Mouse (Mus musculus): ENCODE results near the gene Uvssa. TPM values are rescaled to one million over a fixed set of nuclear protein-coding genes. Genes with fewer than 3 reads are reported as not detected.
A peak's percentile ranks its signal among the peaks of the same experiment; 100 is the strongest.

Uvssa gene
- polyA plus RNA-seq, 1 experiment = 15.0 TPM

GRCm38 (mm10) chr5:33434141-33434780, 55.9 kb downstream of the Uvssa start:
- TF ChIP-seq POLR2A (IDR thresholded peaks at IDR 0.05; ENCODE audit: low read depth, low read length) (no peak), CTCF (IDR thresholded peaks at IDR 0.05; ENCODE audit: borderline replicate concordance, insufficient read depth, low read length) (no peak)
- Histone ChIP-seq H3K27ac (ENCODE audit: insufficient read depth, low read length) (no peak overlapping the region), H3K4me3 (ENCODE audit: insufficient read depth, low read length) (no peak overlapping the region), H3K4me1 (ENCODE audit: control insufficient read depth, insufficient read depth, low read length) (0 out of 2 replicates have a peak, but pooled peaks cover 5% of the 10 kb centered on the region)

GRCm38 (mm10) chr5:33435151-33435550, 56.8 kb downstream of the Uvssa start:
- Histone ChIP-seq H3K4me3 (ENCODE audit: insufficient read depth, low read length) (no peak overlapping the region), H3K27ac (ENCODE audit: insufficient read depth, low read length) (no peak overlapping the region), H3K4me1 (ENCODE audit: control insufficient read depth, insufficient read depth, low read length) (0 out of 2 replicates have a peak, but pooled peaks cover 5% of the 10 kb centered on the region)
- no peak for TF ChIP-seq CTCF (IDR thresholded peaks at IDR 0.05; ENCODE audit: borderline replicate concordance, insufficient read depth, low read length)
- no peak for TF ChIP-seq POLR2A (IDR thresholded peaks at IDR 0.05; ENCODE audit: low read depth, low read length)

GRCm38 (mm10) chr5:33435941-33436340, 57.6 kb downstream of the Uvssa start:
- no peak for TF ChIP-seq POLR2A (IDR thresholded peaks at IDR 0.05; ENCODE audit: low read depth, low read length)
- TF ChIP-seq CTCF (IDR thresholded peaks at IDR 0.05; ENCODE audit: borderline replicate concordance, insufficient read depth, low read length) = no peak
- no peak overlapping the region for H3K27ac ChIP-seq (ENCODE audit: insufficient read depth, low read length)
- 0 out of 2 replicates have a peak, but pooled peaks cover 5% of the 10 kb centered on the region for H3K4me1 ChIP-seq (ENCODE audit: control insufficient read depth, insufficient read depth, low read length)
- H3K4me3 ChIP-seq (ENCODE audit: insufficient read depth, low read length) = no peak overlapping the region

- Histone ChIP-seq H3K27ac (ENCODE audit: insufficient read depth, low read length) (no peak overlapping the region), H3K4me3 (ENCODE audit: insufficient read depth, low read length) (no peak overlapping the region), H3K4me1 (ENCODE audit: control insufficient read depth, insufficient read depth, low read length) (0 out of 2 replicates have a peak, but pooled peaks cover 5% of the 10 kb centered on the region)
- TF ChIP-seq CTCF (IDR thresholded peaks at IDR 0.05; ENCODE audit: borderline replicate concordance, insufficient read depth, low read length) (peak; percentile 20; the same call in 1 of the 2 replicates), POLR2A (IDR thresholded peaks at IDR 0.05; ENCODE audit: low read depth, low read length) (no peak)
These were observed 59.9 kb downstream of the Uvssa start for GRCm38 (mm10) chr5:33438214-33438613.

- no peak for TF ChIP-seq POLR2A (IDR thresholded peaks at IDR 0.05; ENCODE audit: low read depth, low read length)
- peak; percentile 66 for TF ChIP-seq CTCF (IDR thresholded peaks at IDR 0.05; ENCODE audit: borderline replicate concordance, insufficient read depth, low read length)
- Histone ChIP-seq H3K27ac (ENCODE audit: insufficient read depth, low read length) (no peak overlapping the region), H3K4me1 (ENCODE audit: control insufficient read depth, insufficient read depth, low read length) (no peaks in the 10 kb centered on the region), H3K4me3 (ENCODE audit: insufficient read depth, low read length) (no peak overlapping the region)
These were observed 64.8 kb downstream of the Uvssa start for GRCm38 (mm10) chr5:33442927-33443710.

GRCm38 (mm10) chr5:33443794-33444193, 65.4 kb downstream of the Uvssa start:
- H3K4me1 ChIP-seq (ENCODE audit: control insufficient read depth, insufficient read depth, low read length) = no peaks in the 10 kb centered on the region
- no peak overlapping the region for H3K4me3 ChIP-seq (ENCODE audit: insufficient read depth, low read length)
- no peak overlapping the region for H3K27ac ChIP-seq (ENCODE audit: insufficient read depth, low read length)
- TF ChIP-seq POLR2A (IDR thresholded peaks at IDR 0.05; ENCODE audit: low read depth, low read length) (no peak), CTCF (IDR thresholded peaks at IDR 0.05; ENCODE audit: borderline replicate concordance, insufficient read depth, low read length) (no peak)

GRCm38 (mm10) chr5:33455737-33456136, 77.4 kb downstream of the Uvssa start:
- no peak for TF ChIP-seq POLR2A (IDR thresholded peaks at IDR 0.05; ENCODE audit: low read depth, low read length)
- no peak for TF ChIP-seq CTCF (IDR thresholded peaks at IDR 0.05; ENCODE audit: borderline replicate concordance, insufficient read depth, low read length)
- H3K4me1 ChIP-seq (ENCODE audit: control insufficient read depth, insufficient read depth, low read length) = no peaks in the 10 kb centered on the region
- H3K27ac ChIP-seq (ENCODE audit: insufficient read depth, low read length) = no peak overlapping the region
- no peak overlapping the region for H3K4me3 ChIP-seq (ENCODE audit: insufficient read depth, low read length)

- Histone ChIP-seq H3K27ac (ENCODE audit: insufficient read depth, low read length) (no peak overlapping the region), H3K4me3 (ENCODE audit: insufficient read depth, low read length) (no peak overlapping the region), H3K4me1 (ENCODE audit: control insufficient read depth, insufficient read depth, low read length) (no peaks in the 10 kb centered on the region)
- no peak for TF ChIP-seq POLR2A (IDR thresholded peaks at IDR 0.05; ENCODE audit: low read depth, low read length)
- TF ChIP-seq CTCF (IDR thresholded peaks at IDR 0.05; ENCODE audit: borderline replicate concordance, insufficient read depth, low read length) = no peak
These were observed 79.8 kb downstream of the Uvssa start for GRCm38 (mm10) chr5:33458132-33458622.

- no peak overlapping the region for H3K4me3 ChIP-seq (ENCODE audit: insufficient read depth, low read length)
- TF ChIP-seq POLR2A (IDR thresholded peaks at IDR 0.05; ENCODE audit: low read depth, low read length) (no peak), CTCF (IDR thresholded peaks at IDR 0.05; ENCODE audit: borderline replicate concordance, insufficient read depth, low read length) (no peak)
- no peaks in the 10 kb centered on the region for H3K4me1 ChIP-seq (ENCODE audit: control insufficient read depth, insufficient read depth, low read length)
- H3K27ac ChIP-seq (ENCODE audit: insufficient read depth, low read length) = no peak overlapping the region
These were observed 80.8 kb downstream of the Uvssa start for GRCm38 (mm10) chr5:33459111-33459510.

- TF ChIP-seq POLR2A (IDR thresholded peaks at IDR 0.05; ENCODE audit: low read depth, low read length) = no peak
- TF ChIP-seq CTCF (IDR thresholded peaks at IDR 0.05; ENCODE audit: borderline replicate concordance, insufficient read depth, low read length) = no peak
These were observed 86.0 kb downstream of the Uvssa start for GRCm38 (mm10) chr5:33464390-33464789.

More at GRCm38 (mm10) chr5:33464390-33464789, 86.0 kb downstream of the Uvssa start:
- H3K4me3 ChIP-seq (ENCODE audit: insufficient read depth, low read length) = no peak overlapping the region
- no peaks in the 10 kb centered on the region for H3K4me1 ChIP-seq (ENCODE audit: control insufficient read depth, insufficient read depth, low read length)
- H3K27ac ChIP-seq (ENCODE audit: insufficient read depth, low read length) = no peak overlapping the region
